Mouse (Mus musculus) large intestine, adult 2 months (tissue): Measurements from ENCODE around the gene Il12rb1. TPM values are rescaled to one million over a fixed set of nuclear protein-coding genes. Genes with fewer than 3 reads are reported as not detected.
"Not testable (repeated sequence)": the region's sequence is repeated elsewhere in the genome, so short reads cannot be mapped to it uniquely, and the experiment has no call there.

Source experiments
- DNase-seq: peaks from one replicate; pipeline ENCODE4 v3.0.0-alpha.2; 2012; ENCODE audit warnings: low read depth, low spot score
- WGBS: fragments of 180-500 bp; shearing (Covaris S2); methylation state at CpG from one replicate; pipeline ENCODE4 v1.1.7; 2018; 5-methylcytosine and 5-hydroxymethylcytosine counted together
- polyA plus RNA-seq: library from polyadenylated mRNA; depleted of rRNA; stranded (reverse); fragments of >200 nt; gene quantifications from 2 replicates; pipeline ENCODE4 v1.2.3, GENCODE M21; 2012

Il12rb1 gene
- polyA plus RNA-seq, 1 experiment, result 2.4 TPM

DNA sequence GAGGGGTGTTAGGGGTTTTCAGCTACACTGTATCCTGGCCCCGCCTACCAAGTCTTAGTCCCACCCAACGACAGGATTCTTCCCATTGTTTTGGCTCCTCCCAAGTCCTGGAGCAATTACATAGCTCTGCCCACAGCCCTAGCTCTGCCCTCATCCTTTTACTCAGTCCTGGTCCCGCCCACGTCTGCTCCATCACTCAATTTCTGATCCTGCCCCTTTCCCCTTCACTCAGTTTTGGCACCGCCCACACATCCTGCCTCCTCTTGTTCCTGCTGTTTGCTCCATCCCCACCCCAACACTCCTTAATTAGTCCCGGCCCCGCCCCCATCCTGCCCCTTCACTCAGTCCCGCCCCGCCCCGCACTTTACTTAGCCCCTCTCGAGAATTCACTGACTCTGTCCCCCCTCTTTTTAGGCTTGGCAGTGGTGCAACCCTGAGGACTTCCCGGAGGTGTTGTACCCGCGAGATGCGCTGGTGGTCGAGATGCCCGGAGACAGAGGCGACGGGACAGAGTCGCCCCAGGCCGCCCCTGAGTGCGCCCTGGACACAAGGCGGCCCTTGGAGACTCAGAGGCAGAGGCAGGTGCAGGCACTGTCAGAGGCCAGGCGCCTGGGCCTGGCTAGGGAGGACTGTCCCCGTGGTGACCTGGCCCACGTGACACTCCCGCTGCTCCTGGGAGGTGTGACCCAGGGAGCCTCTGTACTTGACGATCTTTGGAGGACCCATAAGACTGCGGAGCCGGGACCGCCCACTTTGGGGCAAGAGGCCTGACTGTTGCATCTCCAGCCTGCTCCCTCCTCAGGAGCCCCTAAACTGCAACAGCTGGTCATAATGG is 12.1 kb downstream of the Il12rb1 start:
- WGBS, result 9% methylated on average over 31 of the region's 31 CpGs
- DNase-seq, result no peak

DNA sequence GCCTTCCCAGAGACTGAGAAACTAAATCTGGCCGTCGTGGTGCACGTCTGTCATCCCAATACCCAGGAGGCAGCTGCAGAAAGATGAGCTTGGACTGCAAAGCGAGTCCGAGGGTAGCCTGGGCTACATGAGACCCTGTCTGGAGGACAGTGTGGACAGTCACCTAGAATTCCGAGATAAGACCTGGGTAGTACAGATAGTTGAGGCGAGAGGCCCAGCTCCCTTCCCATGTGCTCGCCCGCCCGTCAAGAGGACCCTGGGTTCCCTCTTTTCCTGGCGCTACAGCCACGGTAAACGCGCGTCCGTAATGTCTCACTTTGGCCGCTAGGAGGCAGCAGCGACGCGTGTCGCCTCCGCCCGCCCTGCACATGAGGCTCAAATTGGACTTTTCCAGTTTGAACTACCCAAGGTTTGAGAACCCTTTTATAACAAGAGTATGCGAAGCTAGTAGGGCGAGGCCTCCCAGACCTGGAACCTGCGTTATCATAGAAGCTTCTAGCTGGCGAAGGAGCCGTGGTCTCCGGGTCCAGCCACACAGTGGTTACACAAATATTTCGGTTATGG is 13.2 kb downstream of the Il12rb1 start:
- no peak for DNase-seq
- WGBS, result 14% methylated on average over 30 of the region's 30 CpGs

DNA sequence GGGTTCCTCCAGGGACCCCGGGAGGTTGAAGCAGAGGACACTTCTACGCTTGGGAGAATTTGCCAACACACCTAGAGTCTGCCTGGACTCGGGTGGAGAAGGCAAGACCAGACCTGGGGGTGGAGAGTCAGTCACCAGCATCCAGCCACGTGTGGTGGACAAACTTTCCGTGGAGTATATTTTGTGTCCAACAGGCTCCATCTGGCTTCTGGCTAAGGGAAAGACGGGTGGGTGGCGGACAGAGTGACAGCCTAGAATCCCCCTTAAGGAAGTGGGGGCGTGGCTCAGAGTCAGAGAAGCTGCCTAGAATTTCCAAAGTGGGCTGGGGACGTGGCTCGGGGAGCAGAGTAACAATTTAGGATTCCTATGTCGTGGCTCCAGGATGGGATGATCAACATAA is 13.7 kb downstream of the Il12rb1 start:
- DNase-seq, result no peak
- 48% methylated on average over 11 of the region's 11 CpGs for WGBS

DNA sequence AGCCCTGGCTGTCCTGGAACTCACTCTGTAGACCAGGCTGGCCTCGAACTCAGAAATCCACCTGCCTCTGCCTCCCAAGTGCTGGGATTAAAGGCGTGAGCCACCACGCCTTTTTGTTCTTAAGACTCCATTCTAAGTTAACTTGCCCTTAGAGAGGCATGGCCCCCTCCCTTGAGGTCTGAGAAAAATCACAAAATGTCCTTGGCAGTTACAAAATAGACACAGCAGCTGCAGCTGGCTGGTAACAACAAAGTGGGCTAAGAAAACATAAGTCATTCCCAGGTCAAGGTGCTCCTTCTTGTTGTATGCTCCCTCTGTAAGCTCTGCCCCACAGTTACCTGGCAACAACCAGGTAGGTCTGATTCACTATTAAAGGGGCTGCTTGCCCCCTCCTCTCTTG is 14.3 kb downstream of the Il12rb1 start:
- not testable (repeated sequence) for DNase-seq
- WGBS, result 80% methylated on average over 3 of the region's 3 CpGs

DNA sequence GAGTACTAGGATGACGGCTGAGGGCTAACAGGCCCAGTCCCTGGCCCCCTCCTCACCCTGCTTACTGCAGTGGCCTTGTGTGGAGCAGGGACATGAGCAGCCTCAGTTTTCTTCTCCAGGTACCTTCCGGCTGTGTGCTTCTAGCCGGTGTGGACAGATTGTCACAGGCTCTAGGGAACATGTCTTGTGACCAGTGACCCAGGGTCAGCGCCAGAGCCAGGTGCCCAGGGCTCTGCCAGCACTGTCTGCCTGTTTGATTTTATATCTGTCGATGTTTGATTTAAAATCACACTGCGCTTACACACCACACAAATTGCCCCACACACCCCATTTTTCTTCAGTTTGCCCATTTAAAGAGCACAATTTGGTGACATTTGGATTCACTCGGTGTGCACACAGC is 15.6 kb downstream of the Il12rb1 start:
- WGBS, result 87% methylated on average over 7 of the region's 7 CpGs
- no peak for DNase-seq

DNA sequence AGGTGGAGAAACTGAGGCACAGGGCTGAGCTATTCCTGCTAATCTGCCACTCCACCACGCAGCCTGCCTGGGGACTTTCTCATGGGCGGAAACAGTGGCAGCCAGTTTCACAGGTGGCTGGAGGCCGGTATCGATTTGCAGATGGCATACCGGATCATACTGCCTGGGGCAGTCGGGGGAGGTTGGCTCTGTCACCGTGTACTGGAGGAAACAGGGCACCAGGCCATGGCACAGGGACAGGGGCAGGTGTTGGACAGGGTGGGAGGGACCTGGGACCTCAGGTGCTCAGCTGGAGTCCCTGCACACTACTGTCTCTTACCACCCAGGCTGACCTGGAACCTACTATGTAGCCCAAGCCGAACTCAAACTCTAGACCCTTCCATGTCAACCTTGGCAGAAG is 17.6 kb downstream of the Il12rb1 start:
- WGBS, result 79% methylated on average over 8 of the region's 8 CpGs
- no peak for DNase-seq

DNA sequence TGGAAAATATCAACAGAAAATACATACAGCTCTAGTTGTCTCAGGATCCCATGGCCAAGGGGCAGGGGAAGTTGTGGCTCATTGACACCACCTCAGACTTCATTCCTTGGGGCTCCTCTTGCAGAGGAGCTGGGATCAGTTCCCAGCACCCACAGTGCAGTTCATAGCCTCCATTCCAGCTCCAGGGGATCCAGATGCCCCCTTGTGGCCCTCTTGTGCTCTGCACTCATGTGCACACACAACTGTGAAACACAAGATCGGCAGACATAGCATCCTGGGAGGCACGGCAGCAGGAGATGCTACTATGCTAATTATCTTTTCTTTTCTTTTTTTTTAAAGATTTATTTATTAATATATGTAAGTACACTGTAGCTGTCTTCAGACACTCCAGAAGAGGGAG is 18.8 kb downstream of the Il12rb1 start:
- WGBS, result 96% methylated on average over 2 of the region's 2 CpGs
- no peak for DNase-seq

DNA sequence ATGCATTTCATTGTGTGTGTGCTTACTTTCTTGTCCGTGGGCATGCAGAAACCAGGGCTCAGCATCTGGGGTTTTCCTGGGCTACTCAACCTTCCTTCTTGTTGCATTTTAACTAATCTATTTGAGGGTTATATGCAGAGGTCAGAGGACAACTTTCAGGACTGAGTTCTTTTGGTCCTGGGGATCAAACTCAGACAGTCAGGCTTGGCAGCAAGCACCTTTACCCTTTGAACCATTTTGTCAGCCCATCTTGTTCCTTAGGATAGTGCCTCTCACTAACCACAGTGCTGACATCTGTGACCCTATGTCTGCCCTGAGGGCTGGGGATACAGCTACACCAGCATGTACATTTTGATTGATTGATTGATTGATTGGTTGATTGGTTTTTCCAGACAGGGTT is 19.5 kb downstream of the Il12rb1 start:
- WGBS, result 80% methylated on average over 1 of the region's 1 CpGs
- no peak for DNase-seq

DNA sequence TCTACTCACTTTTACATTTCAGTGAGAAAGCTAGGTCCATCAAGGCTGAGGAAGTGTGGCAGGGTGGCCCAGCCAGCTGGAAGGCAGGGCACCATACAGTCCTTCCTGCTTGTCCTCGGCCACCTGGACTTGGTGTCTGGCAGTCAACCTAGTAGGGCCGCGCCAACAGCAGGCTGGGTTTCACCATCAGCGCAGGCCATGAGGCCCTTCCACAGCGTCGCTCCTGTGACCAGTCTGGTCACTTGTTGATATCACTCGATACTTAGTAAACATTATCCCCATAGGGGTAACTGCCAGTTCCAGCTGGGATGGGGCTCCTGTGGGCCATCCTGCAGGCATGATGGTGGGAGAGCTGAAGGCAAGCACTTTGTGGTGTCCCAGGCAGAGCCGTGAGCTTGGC is 23.3 kb downstream of the Il12rb1 start:
- 87% methylated on average over 8 of the region's 8 CpGs for WGBS
- DNase-seq, result no peak

DNA sequence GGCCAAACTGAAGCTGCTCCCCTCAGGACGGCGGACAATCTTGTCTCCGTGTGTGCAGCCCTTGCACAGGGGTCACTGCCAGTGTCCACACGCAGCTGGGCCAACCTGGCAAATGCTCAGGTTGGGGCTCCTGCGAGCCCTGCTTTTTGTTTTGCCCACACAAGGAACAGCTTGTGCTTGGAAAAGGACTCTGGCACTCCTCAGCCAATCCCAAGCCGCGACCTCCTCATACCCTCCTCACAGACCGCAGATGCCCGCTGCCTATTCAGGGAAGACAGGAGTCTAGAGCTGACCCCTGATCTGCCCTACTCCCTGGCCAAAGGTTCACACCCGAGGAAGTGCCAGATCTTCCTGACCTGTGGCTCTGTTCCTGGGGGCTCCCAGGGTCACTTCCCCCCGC is 24.1 kb downstream of the Il12rb1 start:
- no peak for DNase-seq
- WGBS, result 80% methylated on average over 11 of the region's 11 CpGs

DNA sequence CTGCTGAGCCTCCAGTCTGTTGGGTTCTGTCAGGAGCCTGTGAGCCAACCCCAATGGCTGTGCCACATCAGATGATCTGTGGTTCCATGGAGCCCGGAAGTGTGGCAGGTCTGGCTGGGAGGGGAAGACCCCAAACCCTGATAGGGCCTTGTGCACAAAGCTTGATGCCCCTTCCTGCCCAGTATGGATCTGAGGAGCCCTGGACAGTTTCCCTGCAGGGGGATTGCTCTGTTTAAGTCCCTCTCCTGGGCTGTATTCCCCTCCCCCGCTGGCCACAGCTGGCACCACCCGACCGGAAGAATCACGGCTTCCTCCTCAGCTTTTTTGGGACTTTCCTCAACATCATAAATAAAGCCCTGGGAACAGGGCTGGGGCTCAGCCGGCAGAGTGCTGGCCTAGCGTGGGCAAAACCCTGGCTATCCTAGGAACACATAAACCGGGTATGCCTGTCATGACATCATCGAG is 24.8 kb downstream of the Il12rb1 start:
- 23% methylated on average over 9 of the region's 9 CpGs for WGBS
- DNase-seq, result no peak

DNA sequence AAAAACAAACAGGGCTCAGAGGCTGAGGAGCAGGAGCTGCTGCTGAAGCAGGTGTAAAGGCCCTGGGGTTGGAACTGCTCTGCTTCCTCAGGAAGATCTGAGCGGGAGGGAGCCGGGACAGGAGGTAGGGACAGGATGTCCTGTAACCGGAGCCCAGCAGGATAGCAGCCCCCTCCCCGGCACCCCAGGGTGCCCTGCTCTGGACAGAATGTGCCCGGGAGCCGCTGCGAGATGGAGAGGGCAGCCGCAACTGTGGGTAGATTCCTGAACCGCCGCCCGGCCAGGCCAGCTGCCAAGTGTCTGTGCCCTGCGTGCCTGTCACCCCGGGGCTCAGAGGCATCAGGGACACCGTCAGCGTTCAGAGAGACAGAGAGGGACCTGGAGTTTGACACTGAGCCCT is 25.3 kb downstream of the Il12rb1 start:
- 47% methylated on average over 15 of the region's 15 CpGs for WGBS
- DNase-seq, result no peak

DNA sequence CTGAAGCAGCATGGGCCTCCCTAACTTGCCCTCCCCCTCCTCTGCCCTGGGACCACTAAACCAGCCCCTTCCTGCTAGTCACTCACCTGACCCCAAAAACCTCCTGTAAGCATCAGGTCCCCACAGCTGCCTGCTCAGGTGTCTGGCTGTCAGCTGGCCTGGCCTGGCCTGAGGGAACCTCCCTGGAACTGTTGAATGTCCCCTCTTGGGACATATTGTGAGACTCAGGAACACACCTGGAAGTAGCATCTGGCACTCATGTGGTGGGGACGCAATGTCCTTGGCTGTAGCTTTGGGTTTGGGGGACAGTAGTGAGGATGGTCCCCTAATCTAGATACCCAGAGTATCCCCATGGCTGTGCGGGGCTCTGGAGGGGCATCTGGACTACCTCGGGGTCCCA is 25.8 kb downstream of the Il12rb1 start:
- 94% methylated on average over 3 of the region's 3 CpGs for WGBS
- no peak for DNase-seq

DNA sequence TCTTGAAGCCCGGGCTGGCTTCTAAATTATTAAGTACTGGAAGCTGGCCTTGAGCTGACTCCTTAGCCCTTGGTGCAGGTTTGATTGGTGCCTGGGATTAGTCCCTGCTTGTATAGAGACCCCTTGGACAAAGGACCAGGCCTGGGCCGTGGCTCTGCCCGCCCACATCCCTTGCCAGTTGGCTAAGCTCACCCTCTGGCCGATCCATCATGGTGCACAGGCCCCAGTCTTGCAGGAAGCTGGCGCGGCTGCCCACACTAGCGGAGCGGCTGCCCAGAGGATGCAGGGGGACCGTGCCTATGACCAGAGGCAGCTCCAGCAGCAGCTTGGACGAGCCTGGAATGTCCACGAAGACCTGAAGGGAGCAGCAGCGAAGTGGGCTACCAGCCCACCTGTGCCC is 28.4 kb downstream of the Il12rb1 start:
- no peak for DNase-seq
- 88% methylated on average over 12 of the region's 12 CpGs for WGBS

DNA sequence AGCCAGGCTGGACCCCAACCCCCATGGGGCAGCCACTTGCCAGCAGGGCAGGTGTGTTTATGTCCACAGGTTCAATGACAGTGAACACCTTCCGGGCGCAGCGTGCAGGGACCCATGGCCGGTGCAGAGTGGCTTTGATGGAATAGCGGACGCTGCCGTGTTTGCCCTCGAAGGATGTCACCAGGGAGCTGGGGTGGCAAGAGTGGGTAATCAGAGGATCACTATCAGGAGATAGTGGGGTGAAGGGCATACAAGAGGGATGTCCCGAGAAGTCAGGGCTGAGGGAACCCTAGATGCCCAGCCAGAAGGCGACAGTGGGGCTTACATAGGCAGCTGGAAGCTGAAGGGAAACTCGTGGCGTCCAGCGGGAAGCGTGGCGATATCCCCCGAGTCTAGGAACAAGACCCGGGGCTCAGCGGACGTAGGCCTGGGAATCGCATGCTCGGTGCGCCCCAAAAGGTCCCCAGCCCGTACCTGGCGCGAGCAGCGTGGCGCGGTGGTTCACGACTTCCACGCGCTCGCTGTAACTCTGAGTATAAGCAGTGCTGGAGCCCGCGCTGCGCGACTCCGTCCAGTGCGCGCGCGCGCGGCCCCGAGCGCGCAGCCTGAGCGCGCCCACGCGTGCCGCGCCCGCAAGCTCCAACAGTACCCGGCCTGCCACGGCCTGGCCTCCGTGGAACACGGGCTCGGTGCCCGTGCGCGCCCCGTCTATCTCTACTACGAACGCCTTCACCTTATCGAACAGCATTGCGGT is 30.6 kb downstream of the Il12rb1 start:
- no peak for DNase-seq
- WGBS, result 1% methylated on average over 66 of the region's 66 CpGs

DNA sequence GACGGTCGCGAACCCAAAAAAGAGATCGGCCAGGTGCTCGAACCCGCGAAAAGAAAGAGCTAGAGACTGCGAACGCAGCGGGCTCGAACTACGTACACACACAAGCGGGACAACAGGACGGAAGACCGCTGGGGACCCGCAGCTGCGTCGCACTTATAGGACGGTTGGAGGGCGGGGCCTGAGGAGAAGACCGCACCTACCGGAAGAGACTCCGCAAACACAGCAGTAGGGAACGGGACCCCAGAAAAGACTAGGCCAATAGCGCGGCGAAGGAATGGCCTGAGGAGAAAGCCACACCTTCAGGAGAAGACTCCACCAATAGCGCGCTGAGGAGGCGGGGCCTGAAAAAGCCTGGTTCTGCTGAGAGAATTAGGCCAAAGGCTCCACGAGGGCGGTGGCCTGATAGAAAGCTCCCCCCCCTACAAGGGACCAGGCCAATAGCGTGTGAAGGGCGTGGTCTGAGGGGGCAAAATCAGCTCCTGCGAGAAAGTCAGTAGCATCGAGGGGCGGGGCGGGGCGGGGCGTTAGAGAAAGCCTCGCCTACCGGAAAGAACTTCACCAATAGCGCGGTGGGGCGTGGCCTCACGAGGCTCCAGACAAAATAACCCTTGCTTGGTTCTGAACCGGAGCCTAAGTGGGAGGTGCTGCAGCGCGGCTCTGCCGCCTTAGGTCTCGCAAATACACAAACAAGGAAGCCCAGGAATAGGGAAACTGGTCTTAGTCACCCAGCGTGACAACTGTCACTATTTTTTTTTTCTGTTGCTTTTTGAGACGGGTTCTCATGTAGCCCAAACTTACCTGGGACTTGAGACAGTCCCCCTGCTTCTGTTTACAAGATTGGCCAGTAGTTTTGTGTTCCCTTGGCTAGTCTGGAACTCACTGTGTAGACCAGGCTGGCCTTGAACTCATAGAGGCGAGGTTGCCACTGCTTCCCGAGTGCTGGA is 31.4 kb downstream of the Il12rb1 start, which contains the start of gene Arrdc2:
Gene Arrdc2 (minus strand): TSS at position 313 of the 944 bp plus-strand sequence.
- under 1% methylated on average over 55 of the region's 55 CpGs for WGBS
- peak; percentile 99 for DNase-seq

DNA sequence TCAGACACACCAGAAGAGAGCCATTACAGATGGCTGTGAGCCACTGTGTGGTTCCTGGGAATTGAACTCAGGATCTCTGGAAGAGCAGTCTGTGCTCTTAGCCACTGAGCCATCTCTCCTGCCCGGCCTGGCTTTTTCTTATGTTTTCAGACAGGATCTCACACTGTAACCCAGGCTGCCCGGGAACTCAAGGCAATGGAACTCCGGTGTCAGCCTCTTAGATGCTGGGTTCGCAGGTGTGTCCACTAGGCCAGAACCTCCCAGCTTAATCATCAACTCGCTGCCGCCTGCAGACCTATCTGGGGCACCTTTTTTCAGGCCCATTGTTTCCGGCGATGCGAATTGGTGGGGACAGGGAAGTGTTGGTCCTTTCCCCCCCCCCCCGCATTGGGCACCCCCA is 32.3 kb downstream of the Il12rb1 start:
- 22% methylated on average over 10 of the region's 10 CpGs for WGBS
- peak; percentile 68 for DNase-seq

DNA sequence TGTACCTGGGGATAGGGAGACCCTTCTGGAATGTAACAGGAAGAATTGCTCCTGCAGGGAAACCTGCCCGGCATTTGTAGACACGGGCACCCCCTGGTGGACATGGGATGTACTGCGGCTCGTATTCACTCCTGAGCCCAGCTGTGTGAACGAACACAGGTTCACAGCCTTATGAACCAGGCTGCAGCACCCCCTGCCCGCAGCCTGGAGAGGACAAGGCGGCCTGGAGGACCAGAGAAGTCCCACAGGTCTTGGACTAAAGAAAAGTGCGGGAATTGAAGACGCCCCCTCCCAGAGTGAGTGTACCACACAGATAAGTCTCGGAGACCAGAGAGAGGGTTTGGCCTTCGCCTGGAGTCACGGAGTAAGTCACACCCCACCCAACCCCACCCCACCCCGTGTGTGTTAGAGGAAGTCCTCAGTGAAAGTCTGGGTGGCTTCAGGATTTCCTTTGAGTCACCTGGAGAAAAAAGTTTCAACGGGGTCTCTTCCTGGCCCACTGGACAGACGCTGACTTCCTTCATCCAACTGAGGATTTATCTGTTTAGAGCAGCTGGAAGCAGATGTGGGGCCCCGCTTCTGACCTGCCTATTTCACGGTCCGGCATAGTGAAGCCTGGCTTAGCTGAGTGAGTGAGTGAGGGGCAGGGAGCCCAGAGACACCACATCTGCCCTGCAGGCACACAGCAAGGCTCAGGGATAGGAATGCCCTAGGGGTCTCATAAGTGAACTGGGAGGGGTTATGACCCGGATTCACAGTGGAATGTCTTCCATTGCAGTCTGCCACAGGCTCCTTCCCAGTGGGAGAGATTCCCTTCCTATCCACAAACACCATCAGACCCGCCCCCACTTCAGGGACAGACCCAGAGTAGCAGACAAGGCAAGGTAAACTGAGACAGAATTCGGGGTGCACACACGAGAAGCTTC is 33.2 kb downstream of the Il12rb1 start:
- DNase-seq, result peak; percentile 82
- 24% methylated on average over 22 of the region's 22 CpGs for WGBS
